Mouse (Mus musculus) liver, adult 2 months (tissue): ENCODE measurements around the gene Yars2. TPM values are rescaled to one million over a fixed set of nuclear protein-coding genes. Genes with fewer than 3 reads are reported as not detected.
A peak's percentile ranks its signal among the peaks of the same experiment; 100 is the strongest.

Source experiments
- DNase-seq: peaks from one replicate; pipeline ENCODE4 v3.0.0-alpha.2; 2011; ENCODE audit warnings: low read depth, low spot score; ENCODE audit errors: extremely low read depth
- H3K27ac ChIP-seq: fragments of 200-500 bp; replicated peaks from 2 replicates; pipeline ENCODE4 v1.5.1; 2012; ENCODE audit warnings: low read depth, mild to moderate bottlenecking, control low read depth, inconsistent platforms, low read length; ENCODE audit not compliant: insufficient read depth
- H3K27me3 ChIP-seq: fragments of 200-500 bp; 2 replicates; pipeline ENCODE4 v1.6.1; 2012; ENCODE audit warnings: mild to moderate bottlenecking, moderate library complexity, low read length, inconsistent platforms; ENCODE audit not compliant: control insufficient read depth, insufficient read depth
- H3K36me3 ChIP-seq: fragments of 200-500 bp; 2 replicates; pipeline ENCODE4 v1.6.1; 2012; ENCODE audit warnings: low read length, inconsistent platforms; ENCODE audit not compliant: control insufficient read depth, insufficient read depth
- H3K4me1 ChIP-seq: fragments of 200-500 bp; 2 replicates; pipeline ENCODE4 v1.6.1; 2011; ENCODE audit warnings: low read length; ENCODE audit not compliant: control insufficient read depth, insufficient read depth
- H3K4me3 ChIP-seq: fragments of 200-500 bp; 2 replicates; pipeline ENCODE4 v1.5.1; 2011; ENCODE audit warnings: low read depth, mild to moderate bottlenecking, control low read depth, low read length, moderate library complexity; ENCODE audit not compliant: insufficient read depth
- H3K79me2 ChIP-seq: fragments of 200-500 bp; 2 replicates; pipeline ENCODE4 v1.6.1; 2012; ENCODE audit warnings: inconsistent platforms, mild to moderate bottlenecking, low read length, moderate library complexity; ENCODE audit not compliant: control insufficient read depth, insufficient read depth
- H3K9ac ChIP-seq: fragments of 200-500 bp; 2 replicates; pipeline ENCODE4 v1.6.1; 2012; ENCODE audit warnings: low read depth, mild to moderate bottlenecking, control low read depth, inconsistent platforms, low read length
- CTCF ChIP-seq: fragments of 200-500 bp; IDR thresholded peaks from 2 replicates; pipeline ENCODE4 v1.5.1; 2011; ENCODE audit warnings: low read depth, low read length, control low read depth
- POLR2A ChIP-seq: fragments of 200-500 bp; IDR thresholded peaks from 2 replicates; pipeline ENCODE4 v1.6.1; 2011; ENCODE audit warnings: low read length, control low read depth; ENCODE audit not compliant: insufficient read depth; ENCODE audit errors: extremely low read depth
- WGBS: fragments of 180-500 bp; shearing (Covaris S2); methylation state at CpG from one replicate; pipeline ENCODE4 v1.1.7; 2018; 5-methylcytosine and 5-hydroxymethylcytosine counted together
- polyA plus RNA-seq: library from polyadenylated mRNA; depleted of rRNA; stranded (reverse); fragments of >200 nt; gene quantifications from 2 replicates; pipeline ENCODE4 v1.2.3, GENCODE M21; 2012
- total RNA-seq: library from RNA; depleted of rRNA; stranded (reverse); fragments of >200 nt; gene quantifications from 2 replicates; pipeline ENCODE4 v1.2.3, GENCODE M21; 2014

Gene Yars2
- total and polyA plus RNA-seq, 2 experiments, result 17.5 to 28.0 TPM

DNA sequence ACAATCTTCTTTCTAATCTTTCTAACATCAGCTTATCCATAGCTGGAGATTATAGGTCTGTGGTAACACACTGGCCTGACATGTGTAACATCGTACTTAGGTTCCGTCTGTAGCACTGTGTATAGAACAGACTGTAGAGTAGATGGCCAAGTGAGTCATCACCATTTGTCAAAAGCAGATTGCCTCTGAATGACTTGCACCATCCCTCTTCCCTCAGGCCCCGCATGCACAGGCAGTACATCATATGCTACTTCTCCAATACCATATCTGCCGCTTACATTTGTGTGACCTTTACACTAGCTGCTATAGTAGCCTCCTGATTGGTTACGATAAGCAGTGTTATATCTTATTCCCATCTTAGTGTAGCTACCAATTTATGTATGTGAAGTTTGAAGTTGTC lies 41.9 kb upstream of the Yars2 start:
- 88% methylated on average over 5 of the region's 5 CpGs for WGBS
- no peaks in the 10 kb centered on the region for H3K27me3 ChIP-seq
- no peak for DNase-seq
- no peaks in the 10 kb centered on the region for H3K4me1 ChIP-seq
- peaks cover 48% of the 10 kb centered on the region for H3K36me3 ChIP-seq
- H3K9ac ChIP-seq, result no peak overlapping the region
- no peak overlapping the region for H3K27ac ChIP-seq
- no peak overlapping the region for H3K4me3 ChIP-seq
- H3K79me2 ChIP-seq, result no peaks in the 10 kb centered on the region; the same call in 1 of the 2 replicates
- TF ChIP-seq POLR2A (no peak), CTCF (no peak)

DNA sequence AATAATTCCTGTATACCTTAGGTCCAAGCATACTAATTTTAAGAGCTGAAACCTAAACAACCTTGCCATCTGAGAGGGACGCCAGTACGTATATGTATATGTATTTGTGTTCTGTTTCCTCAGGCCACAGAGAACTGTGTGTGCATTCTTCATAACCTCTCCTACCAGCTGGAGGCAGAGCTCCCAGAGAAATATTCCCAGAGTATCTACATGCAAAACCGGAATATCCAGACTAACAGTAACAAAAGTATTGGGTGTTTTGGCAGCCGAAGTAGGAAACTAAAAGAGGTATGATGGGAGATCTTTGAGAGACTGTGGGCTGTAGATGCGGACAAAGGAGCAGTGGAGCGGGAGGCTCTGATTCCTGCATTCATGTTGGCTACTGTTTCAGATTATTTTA lies 41.3 kb upstream of the Yars2 start:
- WGBS, result 92% methylated on average over 6 of the region's 6 CpGs
- H3K4me3 ChIP-seq, result no peak overlapping the region
- H3K36me3 ChIP-seq, result peaks cover 51% of the 10 kb centered on the region
- no peak for DNase-seq
- H3K4me1 ChIP-seq, result no peaks in the 10 kb centered on the region
- no peak for TF ChIP-seq CTCF
- no peak for TF ChIP-seq POLR2A
- no peak overlapping the region for H3K9ac ChIP-seq
- H3K79me2 ChIP-seq, result no peaks in the 10 kb centered on the region; the same call in 1 of the 2 replicates
- no peak overlapping the region for H3K27ac ChIP-seq
- no peaks in the 10 kb centered on the region for H3K27me3 ChIP-seq

DNA sequence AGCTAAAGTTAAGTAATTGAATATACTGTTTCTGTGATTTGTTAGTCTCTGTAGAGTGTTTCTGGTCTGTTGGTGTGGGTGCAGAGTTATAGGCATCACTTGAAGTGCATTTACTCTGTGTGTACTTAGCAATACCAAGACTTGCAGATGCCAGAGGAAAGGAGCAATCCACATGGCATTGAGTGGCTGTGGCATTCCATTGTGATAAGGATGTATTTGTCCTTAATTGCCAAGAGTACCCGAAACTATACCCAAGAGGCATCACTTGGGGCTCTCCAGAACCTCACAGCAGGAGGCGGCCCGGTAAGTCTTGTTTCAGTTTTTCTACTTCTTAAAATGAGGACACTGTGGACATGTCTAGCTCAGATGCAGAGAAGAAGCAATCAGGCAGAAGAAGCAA lies 40.3 kb upstream of the Yars2 start:
- Histone ChIP-seq H3K27ac (no peak overlapping the region), H3K36me3 (peaks cover 52% of the 10 kb centered on the region), H3K4me1 (no peaks in the 10 kb centered on the region), H3K4me3 (no peak overlapping the region), H3K27me3 (no peaks in the 10 kb centered on the region), H3K9ac (no peak overlapping the region), H3K79me2 (no peaks in the 10 kb centered on the region; the same call in 1 of the 2 replicates)
- WGBS, result 97% methylated on average over 3 of the region's 3 CpGs
- TF ChIP-seq POLR2A (no peak), CTCF (no peak)
- no peak for DNase-seq

DNA sequence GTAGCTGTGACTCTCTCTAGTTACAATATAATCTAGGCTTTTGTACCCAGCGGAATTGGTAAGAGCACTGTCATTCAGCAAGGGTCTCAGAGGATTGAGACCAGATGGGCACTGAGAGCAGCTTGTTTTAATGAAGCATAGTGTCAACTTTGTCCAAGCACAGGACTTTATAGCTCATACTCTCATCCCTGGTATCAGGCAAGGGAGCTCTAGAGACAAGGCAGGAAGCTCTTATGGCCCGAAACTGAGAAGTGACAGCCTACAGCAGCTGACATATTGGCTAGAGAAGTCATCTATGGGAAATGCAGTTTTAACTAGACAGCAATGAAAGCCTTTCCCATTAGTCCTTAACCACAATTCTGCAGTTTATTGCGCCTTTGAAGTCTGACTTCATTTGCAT lies 29.8 kb upstream of the Yars2 start:
- WGBS, result 94% methylated on average over 3 of the region's 3 CpGs
- no peak for DNase-seq
- no peak overlapping the region for H3K4me3 ChIP-seq
- H3K4me1 ChIP-seq, result no peaks in the 10 kb centered on the region
- TF ChIP-seq CTCF (no peak), POLR2A (no peak)
- H3K36me3 ChIP-seq, result peaks cover 41% of the 10 kb centered on the region
- H3K9ac ChIP-seq, result no peak overlapping the region
- no peak overlapping the region for H3K27ac ChIP-seq
- H3K79me2 ChIP-seq, result no peaks in the 10 kb centered on the region
- no peaks in the 10 kb centered on the region for H3K27me3 ChIP-seq

DNA sequence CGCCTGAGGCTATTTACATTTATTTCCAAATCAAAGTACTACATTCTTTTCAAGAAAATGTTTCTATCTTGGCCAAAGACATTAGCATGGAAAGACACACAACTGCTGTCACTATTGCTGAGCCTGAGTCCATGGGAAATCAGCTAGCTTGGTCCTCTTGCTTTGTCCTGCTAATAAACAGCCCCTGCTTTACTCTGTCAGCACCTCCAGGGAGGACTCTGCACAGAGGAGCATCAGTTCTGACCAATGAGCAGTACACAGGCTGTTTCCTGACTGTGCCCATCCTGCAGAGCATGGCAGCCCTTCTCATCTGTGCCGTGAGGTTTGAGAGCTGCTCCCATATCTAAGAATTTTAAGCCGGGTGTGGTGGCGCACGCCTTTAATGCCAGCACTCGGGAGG lies 29.0 kb upstream of the Yars2 start:
- H3K79me2 ChIP-seq, result no peaks in the 10 kb centered on the region
- no peak overlapping the region for H3K27ac ChIP-seq
- no peaks in the 10 kb centered on the region for H3K4me1 ChIP-seq
- WGBS, result 89% methylated on average over 6 of the region's 6 CpGs
- no peak for DNase-seq
- TF ChIP-seq POLR2A, result no peak
- no peak overlapping the region for H3K9ac ChIP-seq
- peaks cover 36% of the 10 kb centered on the region for H3K36me3 ChIP-seq
- H3K27me3 ChIP-seq, result no peaks in the 10 kb centered on the region
- no peak overlapping the region for H3K4me3 ChIP-seq

DNA sequence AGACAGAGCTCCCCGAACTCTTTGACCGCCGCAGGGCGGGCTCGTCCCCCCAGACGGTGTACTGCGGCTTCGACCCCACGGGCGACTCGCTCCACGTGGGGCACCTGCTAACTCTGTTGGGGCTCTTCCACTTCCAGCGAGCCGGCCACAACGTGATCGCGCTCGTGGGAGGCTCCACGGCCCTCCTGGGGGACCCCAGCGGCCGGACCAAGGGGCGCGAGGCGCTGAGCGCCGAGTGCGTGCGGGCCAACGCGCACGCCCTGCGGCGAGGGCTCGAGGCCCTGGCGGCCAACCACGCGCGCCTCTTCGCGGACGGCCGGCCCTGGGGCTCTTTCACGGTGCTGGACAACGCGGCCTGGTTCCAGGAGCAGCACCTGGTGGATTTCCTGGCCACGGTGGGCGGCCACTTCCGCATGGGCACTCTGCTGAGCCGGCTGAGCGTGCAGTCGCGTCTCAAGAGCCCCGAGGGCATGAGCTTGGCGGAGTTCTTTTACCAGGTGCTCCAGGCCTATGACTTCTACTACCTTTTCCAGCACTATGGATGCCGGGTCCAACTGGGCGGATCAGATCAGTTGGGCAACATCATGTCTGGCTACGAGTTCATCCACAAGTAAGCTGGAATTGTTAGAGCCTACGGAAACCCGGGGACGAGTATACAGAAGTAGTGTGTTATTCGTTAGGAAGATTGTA lies 518 bp downstream of the Yars2 start:
- under 1% methylated on average over 61 of the region's 61 CpGs for WGBS
- DNase-seq, result peak; percentile 81

More for the DNA sequence above, 518 bp downstream of the Yars2 start:
- H3K36me3 ChIP-seq, result peaks cover 17% of the 10 kb centered on the region
- H3K79me2 ChIP-seq, result no peaks in the 10 kb centered on the region
- H3K4me3 ChIP-seq, result peak overlapping the region; percentile 89
- H3K27me3 ChIP-seq, result no peaks in the 10 kb centered on the region
- peaks cover 4% of the 10 kb centered on the region; the same call in 1 of the 2 replicates for H3K4me1 ChIP-seq
- peak overlapping the region; percentile 71 for H3K27ac ChIP-seq
- no peak for TF ChIP-seq POLR2A
- TF ChIP-seq CTCF, result no peak
- H3K9ac ChIP-seq, result peak overlapping the region; percentile 85
